Mouse (Mus musculus) midbrain, embryonic 13.5 days (tissue): ENCODE results near the gene Hmgb1. TPM values are rescaled to one million over a fixed set of nuclear protein-coding genes. Genes with fewer than 3 reads are reported as not detected.

ENCODE experiments used
- ATAC-seq: fragments of 200-750 bp; cut with Nextera tagmentation; 2 replicates; pipeline ENCODE4 v1.8.0; 2017; ENCODE audit warnings: mild to moderate bottlenecking, moderate TSS enrichment, moderate library complexity
- H3K27ac ChIP-seq: fragments of 300-500 bp; sonication (generic); 2 replicates; pipeline ENCODE4 v1.5.1; 2015; ENCODE audit warnings: inconsistent platforms, mild to moderate bottlenecking, moderate library complexity
- H3K27me3 ChIP-seq: fragments of 300-500 bp; sonication (generic); 2 replicates; pipeline ENCODE4 v1.6.1; 2015; ENCODE audit warnings: mild to moderate bottlenecking, inconsistent platforms
- H3K36me3 ChIP-seq: fragments of 300-500 bp; sonication (generic); 2 replicates; pipeline ENCODE4 v1.6.1; 2015; ENCODE audit warnings: mild to moderate bottlenecking, inconsistent platforms
- H3K4me1 ChIP-seq: fragments of 300-500 bp; sonication (generic); replicated peaks from 2 replicates; pipeline ENCODE4 v1.6.1; 2015; ENCODE audit warnings: inconsistent platforms
- H3K4me2 ChIP-seq: fragments of 300-500 bp; sonication (generic); replicated peaks from 2 replicates; pipeline ENCODE4 v1.6.1; 2015; ENCODE audit warnings: moderate library complexity, mild to moderate bottlenecking, inconsistent platforms
- H3K4me3 ChIP-seq: fragments of 300-500 bp; sonication (generic); replicated peaks from 2 replicates; pipeline ENCODE4 v1.5.1; 2015; ENCODE audit warnings: mild to moderate bottlenecking, inconsistent platforms
- H3K9ac ChIP-seq: fragments of 300-500 bp; sonication (generic); replicated peaks from 2 replicates; pipeline ENCODE4 v1.6.1; 2015; ENCODE audit warnings: mild to moderate bottlenecking, inconsistent platforms
- H3K9me3 ChIP-seq: fragments of 300-500 bp; sonication (generic); 2 replicates; pipeline ENCODE4 v1.6.1; 2016; ENCODE audit warnings: mild to moderate bottlenecking, inconsistent platforms
- WGBS: fragments of 180-500 bp; shearing (Covaris S2); methylation state at CpG from one replicate; pipeline ENCODE4 v1.1.7; 2015; 5-methylcytosine and 5-hydroxymethylcytosine counted together
- polyA plus RNA-seq: library from polyadenylated mRNA; unstranded; fragments of >200 nt; fragmentation: Nextera tagmentation; extraction: Ambion mirVana; gene quantifications from 2 replicates; pipeline ENCODE4 v1.2.1, GENCODE M21; 2015

Gene Hmgb1
- polyA plus RNA-seq, 1 experiment from 2014 or later = 1,097 TPM

DNA sequence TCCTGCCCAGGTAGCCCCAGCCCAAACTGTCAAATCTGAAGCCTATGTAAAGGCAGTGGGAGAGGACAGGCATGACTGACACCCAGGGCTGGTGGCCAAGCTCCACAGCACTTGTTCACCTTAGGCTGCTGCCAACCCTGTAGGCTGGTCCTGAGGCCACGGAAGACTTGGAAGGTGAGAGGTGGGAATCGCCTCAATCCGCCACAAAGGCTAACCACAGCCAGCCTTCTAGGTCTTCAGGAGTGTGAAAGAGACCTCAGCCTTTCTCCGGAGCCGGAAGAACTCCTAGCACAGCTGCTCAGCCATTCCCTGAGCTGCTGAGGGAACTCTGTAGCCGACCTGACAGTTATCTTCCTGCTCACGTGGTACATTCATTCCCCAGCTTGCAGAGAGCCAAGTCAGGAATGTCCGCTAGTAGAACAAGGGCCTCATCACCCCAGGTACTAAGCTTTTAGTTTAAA, 116.8 kb downstream of the Hmgb1 start:
- H3K27me3 ChIP-seq = no peaks in the 10 kb centered on the region
- H3K4me2 ChIP-seq = no peak overlapping the region
- H3K27ac ChIP-seq = no peak overlapping the region
- no peaks in the 10 kb centered on the region for H3K9me3 ChIP-seq
- ATAC-seq = no peak
- WGBS = 65% methylated on average over 8 of the region's 8 CpGs
- no peaks in the 10 kb centered on the region for H3K4me1 ChIP-seq
- H3K9ac ChIP-seq = no peak overlapping the region
- no peaks in the 10 kb centered on the region for H3K36me3 ChIP-seq
- H3K4me3 ChIP-seq = no peak overlapping the region

DNA sequence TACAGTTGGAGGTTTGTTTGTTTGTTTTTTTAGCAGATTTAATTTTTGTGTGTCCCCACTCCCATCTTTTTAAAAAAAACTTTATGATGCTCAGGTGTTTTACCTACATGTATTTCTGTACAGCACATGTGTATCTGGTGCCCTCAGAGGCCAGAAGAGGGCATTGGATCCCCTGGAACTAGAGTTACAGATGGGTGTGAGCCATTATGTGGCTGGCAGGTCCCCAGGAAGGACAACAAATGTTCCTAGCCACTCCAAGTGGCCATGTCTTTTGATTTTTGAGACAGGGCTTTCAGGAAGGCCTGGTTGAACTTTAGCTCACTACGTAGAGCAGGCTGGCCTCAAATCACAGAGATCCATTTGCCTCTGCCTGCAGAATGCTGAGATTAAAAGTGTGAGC, 121.5 kb downstream of the Hmgb1 start:
- ATAC-seq = no peak
- H3K36me3 ChIP-seq = no peaks in the 10 kb centered on the region
- WGBS = 87% methylated on average over 1 of the region's 1 CpGs
- no peaks in the 10 kb centered on the region for H3K9me3 ChIP-seq
- H3K27ac ChIP-seq = no peak overlapping the region
- H3K27me3 ChIP-seq = no peaks in the 10 kb centered on the region
- H3K4me2 ChIP-seq = no peak overlapping the region
- no peaks in the 10 kb centered on the region for H3K4me1 ChIP-seq
- H3K9ac ChIP-seq = no peak overlapping the region
- H3K4me3 ChIP-seq = no peak overlapping the region

GRCm38 (mm10) chr5:149053352-149054168, 130.7 kb downstream of the Hmgb1 start:
- Histone ChIP-seq H3K4me2 (peak overlapping the region; percentile 93), H3K4me3 (peak overlapping the region; percentile 85), H3K27me3 (no peaks in the 10 kb centered on the region), H3K4me1 (peaks cover 28% of the 10 kb centered on the region), H3K36me3 (peaks cover 4% of the 10 kb centered on the region), H3K27ac (peak overlapping the region; percentile 83), H3K9me3 (no peaks in the 10 kb centered on the region), H3K9ac (peak overlapping the region; percentile 69)
- no peak; the same call in 1 of the 2 replicates for ATAC-seq
- 2% methylated on average over 31 of the region's 34 CpGs for WGBS

DNA sequence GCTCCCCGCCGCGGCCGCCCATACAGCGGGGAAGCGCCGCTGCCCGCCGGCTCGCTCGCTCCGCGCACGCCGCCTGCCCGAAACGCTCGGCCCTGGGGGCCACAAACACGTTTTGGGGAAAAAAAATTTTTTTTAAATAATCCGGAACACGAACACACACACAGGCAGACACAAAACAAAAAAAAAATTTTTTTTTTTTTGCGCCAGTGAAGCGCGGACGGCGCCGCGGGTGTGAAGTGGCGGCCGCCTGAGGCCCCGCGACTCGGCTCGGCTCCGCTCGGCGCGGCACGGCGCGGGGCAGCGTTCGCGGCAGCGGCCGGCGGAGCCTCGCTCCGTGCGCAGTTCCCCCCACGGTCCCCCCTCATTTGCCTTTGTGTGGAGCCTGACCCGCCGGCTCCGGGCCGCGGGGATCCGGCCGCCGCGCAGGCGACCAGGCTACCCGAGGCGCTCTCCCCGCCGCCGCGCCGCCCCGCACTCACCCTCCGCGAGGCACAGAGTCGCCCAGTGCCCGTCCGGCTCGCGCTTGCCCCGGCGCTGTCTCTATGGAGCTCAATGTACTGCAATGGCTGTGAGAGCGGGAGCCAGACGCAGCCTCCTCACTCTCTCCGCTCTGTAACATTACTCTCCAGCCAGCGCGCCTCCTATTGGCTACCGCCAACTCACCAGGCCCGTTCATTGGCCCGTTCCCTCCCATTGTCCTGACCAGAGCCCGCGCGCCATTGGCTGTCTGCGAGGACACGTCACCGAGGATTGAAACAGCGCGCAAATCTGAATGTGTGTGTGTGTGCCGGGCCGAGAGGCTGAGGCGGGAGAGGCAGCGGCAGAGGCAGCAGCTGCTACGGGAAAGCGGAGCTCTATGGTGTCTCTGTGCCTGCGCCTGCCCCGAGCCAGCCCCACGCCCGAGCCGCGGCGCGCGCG, 131.6 kb downstream of the Hmgb1 start:
- Histone ChIP-seq H3K9me3 (no peaks in the 10 kb centered on the region), H3K4me2 (peak overlapping the region; percentile 93), H3K9ac (peak overlapping the region; percentile 99), H3K27me3 (no peaks in the 10 kb centered on the region), H3K4me3 (peak overlapping the region; percentile 85), H3K36me3 (peaks cover 4% of the 10 kb centered on the region), H3K4me1 (peaks cover 28% of the 10 kb centered on the region), H3K27ac (peak overlapping the region; percentile 100)
- peak; percentile 97 for ATAC-seq
- under 1% methylated on average over 95 of the region's 110 CpGs for WGBS

DNA sequence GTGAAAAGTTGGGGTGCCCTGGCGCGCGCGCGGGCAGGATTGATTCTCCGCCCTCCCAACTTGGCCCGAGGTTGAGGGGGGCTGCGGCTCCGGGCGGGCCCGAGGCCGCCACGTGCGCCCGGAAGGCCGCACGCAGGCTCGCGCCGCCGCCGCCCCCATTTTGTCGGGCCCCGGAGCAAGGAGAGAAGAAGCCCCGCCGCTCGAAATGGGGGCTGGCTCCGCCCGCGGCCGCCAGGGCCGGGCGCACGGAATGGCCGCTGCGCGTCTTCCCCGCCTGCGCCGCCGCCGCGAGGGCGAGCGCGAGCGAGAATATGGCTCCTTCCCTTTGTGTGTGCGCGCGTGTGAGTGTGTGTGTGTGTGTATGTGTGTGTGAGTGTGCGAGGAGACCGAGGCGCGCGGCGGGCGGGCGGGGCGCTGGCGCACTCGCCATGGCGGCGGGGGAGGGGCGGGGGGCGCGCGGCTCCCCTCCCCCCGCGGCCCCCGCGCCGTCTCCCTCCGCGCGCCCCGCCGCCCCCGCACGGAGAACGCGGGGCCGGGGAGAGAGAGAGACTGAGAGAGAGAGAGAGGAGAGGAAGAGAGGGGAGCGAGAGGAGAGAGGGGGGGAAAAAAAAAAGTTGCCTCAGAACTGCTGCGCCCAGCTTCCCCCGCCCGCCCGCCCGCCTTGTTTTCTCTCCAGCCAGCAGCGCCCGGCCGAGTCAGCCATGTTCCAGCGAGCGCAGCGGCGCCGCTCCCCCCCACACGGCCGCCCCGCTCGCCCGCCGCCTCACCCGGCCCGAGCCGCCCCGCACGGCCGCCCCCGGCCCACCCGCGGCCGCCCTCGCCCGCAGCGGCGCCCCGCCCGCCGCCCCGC, 132.5 kb downstream of the Hmgb1 start:
- peak overlapping the region; percentile 99 for H3K9ac ChIP-seq
- peaks cover 6% of the 10 kb centered on the region for H3K36me3 ChIP-seq
- peak overlapping the region; percentile 85 for H3K4me3 ChIP-seq
- ATAC-seq = peak; percentile 38; the same call in 1 of the 2 replicates
- WGBS = 0% methylated on average over 35 of the region's 120 CpGs
- peaks cover 28% of the 10 kb centered on the region for H3K4me1 ChIP-seq
- peak overlapping the region; percentile 100 for H3K27ac ChIP-seq
- H3K9me3 ChIP-seq = no peaks in the 10 kb centered on the region
- peak overlapping the region; percentile 85 for H3K4me2 ChIP-seq
- H3K27me3 ChIP-seq = no peaks in the 10 kb centered on the region

DNA sequence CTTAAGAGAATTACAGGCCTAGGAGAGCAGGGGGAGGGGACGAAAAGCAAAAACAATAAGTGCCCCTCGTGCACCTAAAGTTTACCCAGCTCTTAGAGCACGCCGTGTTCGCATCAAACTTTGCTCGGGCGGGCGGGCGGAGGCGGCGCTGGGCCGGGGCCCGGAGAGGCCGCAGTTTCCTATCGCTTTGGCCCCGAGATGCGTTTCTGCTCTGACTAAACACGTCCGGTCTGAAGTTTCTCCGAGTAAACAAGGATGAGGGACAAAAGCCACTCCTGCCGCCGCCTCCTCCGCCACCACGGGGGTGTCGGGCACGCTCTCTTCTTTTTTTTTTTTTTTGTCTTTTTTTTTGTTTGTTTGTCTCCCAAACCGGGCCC, 133.1 kb downstream of the Hmgb1 start:
- ATAC-seq = no peak
- Histone ChIP-seq H3K27ac (peak overlapping the region; percentile 100), H3K36me3 (peaks cover 12% of the 10 kb centered on the region), H3K4me2 (peak overlapping the region; percentile 85), H3K27me3 (no peaks in the 10 kb centered on the region), H3K4me3 (peak overlapping the region; percentile 85), H3K9ac (peak overlapping the region; percentile 99), H3K4me1 (peaks cover 28% of the 10 kb centered on the region), H3K9me3 (no peaks in the 10 kb centered on the region)
- 0% methylated on average over 27 of the region's 27 CpGs for WGBS

GRCm38 (mm10) chr5:149050588-149051160, 133.6 kb downstream of the Hmgb1 start:
- H3K36me3 ChIP-seq = peaks cover 17% of the 10 kb centered on the region
- H3K4me1 ChIP-seq = peaks cover 28% of the 10 kb centered on the region
- H3K4me2 ChIP-seq = peak overlapping the region; percentile 85
- H3K9ac ChIP-seq = peak overlapping the region; percentile 99
- no peak for ATAC-seq
- peak overlapping the region; percentile 85 for H3K4me3 ChIP-seq
- 24% methylated on average over 10 of the region's 10 CpGs for WGBS
- peak overlapping the region; percentile 100; the same call in 1 of the 2 replicates for H3K27ac ChIP-seq
- no peaks in the 10 kb centered on the region for H3K27me3 ChIP-seq
- no peaks in the 10 kb centered on the region for H3K9me3 ChIP-seq

- no peak for ATAC-seq
- H3K4me1 ChIP-seq = peaks cover 28% of the 10 kb centered on the region
- peaks cover 25% of the 10 kb centered on the region for H3K36me3 ChIP-seq
- H3K4me3 ChIP-seq = 0 out of 2 replicates have a peak overlapping the region, but pooled peaks have one; percentile 85
- H3K4me2 ChIP-seq = peak overlapping the region; percentile 85; the same call in 1 of the 2 replicates
- H3K27ac ChIP-seq = no peak overlapping the region
- H3K27me3 ChIP-seq = no peaks in the 10 kb centered on the region
- 72% methylated on average over 3 of the region's 3 CpGs for WGBS
- H3K9ac ChIP-seq = no peak overlapping the region
- no peaks in the 10 kb centered on the region for H3K9me3 ChIP-seq
These were observed 134.9 kb downstream of the Hmgb1 start for GRCm38 (mm10) chr5:149049435-149049834.

GRCm38 (mm10) chr5:149048961-149049360, 135.3 kb downstream of the Hmgb1 start:
- Histone ChIP-seq H3K4me2 (no peak overlapping the region), H3K4me1 (peaks cover 27% of the 10 kb centered on the region), H3K9me3 (no peaks in the 10 kb centered on the region), H3K36me3 (peaks cover 25% of the 10 kb centered on the region), H3K4me3 (no peak overlapping the region), H3K9ac (no peak overlapping the region), H3K27ac (no peak overlapping the region), H3K27me3 (no peaks in the 10 kb centered on the region)
- no peak for ATAC-seq
- WGBS = 89% methylated on average over 1 of the region's 1 CpGs

- ATAC-seq = no peak
- peaks cover 19% of the 10 kb centered on the region for H3K4me1 ChIP-seq
- H3K4me3 ChIP-seq = no peak overlapping the region
- H3K4me2 ChIP-seq = no peak overlapping the region
- peaks cover 25% of the 10 kb centered on the region for H3K36me3 ChIP-seq
- WGBS = 80% methylated on average over 9 of the region's 9 CpGs
- no peaks in the 10 kb centered on the region for H3K27me3 ChIP-seq
- H3K27ac ChIP-seq = no peak overlapping the region
- no peak overlapping the region for H3K9ac ChIP-seq
- H3K9me3 ChIP-seq = no peaks in the 10 kb centered on the region
These were observed 137.6 kb downstream of the Hmgb1 start for GRCm38 (mm10) chr5:149046650-149047049.

GRCm38 (mm10) chr5:149045470-149046085, 138.7 kb downstream of the Hmgb1 start:
- Histone ChIP-seq H3K27me3 (no peaks in the 10 kb centered on the region), H3K4me3 (no peak overlapping the region), H3K9ac (no peak overlapping the region), H3K4me2 (no peak overlapping the region), H3K4me1 (peaks cover 16% of the 10 kb centered on the region), H3K27ac (no peak overlapping the region), H3K36me3 (peaks cover 25% of the 10 kb centered on the region), H3K9me3 (no peaks in the 10 kb centered on the region)
- WGBS = 86% methylated on average over 9 of the region's 9 CpGs
- ATAC-seq = no peak
